Mouse (Mus musculus) layer of hippocampus, adult 18-20 months (tissue): ENCODE results near the gene Scgb2b18. TPM values are rescaled to one million over a fixed set of nuclear protein-coding genes. Genes with fewer than 3 reads are reported as not detected.
"Not testable (repeated sequence)": the region's sequence is repeated elsewhere in the genome, so short reads cannot be mapped to it uniquely, and the experiment has no call there.

Experiments
- DNase-seq, 2 experiments: peaks; one replicate each; pipeline ENCODE4 v3.0.0; 2022; ENCODE audit warnings: low spot score in 2 of 2
- long read RNA-seq: library from polyadenylated mRNA; stranded (forward); transcript quantifications from one replicate; pipeline ENCODE4 v2.0.0, GENCODE M21; 2021
- total RNA-seq, 2 experiments: library from RNA; stranded (reverse); gene quantifications; 2 replicates each; pipeline ENCODE4 v1.2.3; 2021

Scgb2b18 gene
- total RNA-seq: not detected
- long read RNA-seq: 0 reads

- not testable (repeated sequence) for DNase-seq
These were observed at the start of gene Scgb2b18 for GRCm38 (mm10) chr7:33173764-33174163. Gene Scgb2b18 (minus strand): TSS chr7:33173864.

GRCm38 (mm10) chr7:33185268-33185667, 11.6 kb upstream of the Scgb2b18 start, which contains the start of gene Scgb1b18:
Gene Scgb1b18 (plus strand): TSS chr7:33185568.
- not testable (repeated sequence) for DNase-seq

Other genes starting within 250 kb of the Scgb2b18 start
- not detected for gene Scgb2b17, start 117.3 kb downstream of the Scgb2b18 start, total RNA-seq
- gene Scgb1b17, start 110.4 kb downstream of the Scgb2b18 start, total RNA-seq: not detected
- gene Scgb1b18, start 11.7 kb upstream of the Scgb2b18 start, total RNA-seq: not detected
- gene Scgb2b19, start 106.5 kb upstream of the Scgb2b18 start, total RNA-seq: not detected
- not detected for gene Scgb1b19, start 113.4 kb upstream of the Scgb2b18 start, total RNA-seq
- gene Scgb2b20, start 192.5 kb upstream of the Scgb2b18 start, total RNA-seq: not detected
- gene Scgb1b20, start 199.4 kb upstream of the Scgb2b18 start, total RNA-seq: not detected